In genomic region chr2:119799181-119799960, GRCm38 (mm10) we compare ENCODE assay signal across 8 mouse cellular contexts. TPM values are rescaled to one million over a fixed set of nuclear protein-coding genes. Genes with fewer than 3 reads are reported as not detected.
DNase-seq lines count a peak whose midpoint lies in the region; ATAC-seq lines count a peak whose summit lies in the region.

No protein-coding gene starts in this region.

- H3K9ac ChIP-seq in intestine, embryonic 15.5 days, result peak overlapping the region; percentile 76
- H3K9ac ChIP-seq in lung, embryonic 15.5 days, result peak overlapping the region; percentile 62

- H3K4me3 ChIP-seq in intestine, embryonic 15.5 days (replicated peaks), result peak overlapping the region; percentile 70
- peak overlapping the region; percentile 60 for H3K4me3 ChIP-seq in lung, embryonic 15.5 days

- under 1% methylated on average over 52 of the region's 89 CpGs for WGBS in intestine, embryonic 15.5 days
- under 1% methylated on average over 70 of the region's 89 CpGs for WGBS in lung, embryonic 15.5 days

- H3K4me2 ChIP-seq in intestine, embryonic 15.5 days (replicated peaks), result peak overlapping the region; percentile 96
- H3K4me2 ChIP-seq in lung, embryonic 15.5 days, result peak overlapping the region; percentile 97

- peaks cover 23% of the 10 kb centered on the region for H3K4me1 ChIP-seq in intestine, embryonic 15.5 days (replicated peaks)
- H3K4me1 ChIP-seq in lung, embryonic 15.5 days, result peaks cover 45% of the 10 kb centered on the region

- ATAC-seq in intestine, embryonic 15.5 days, result peak; percentile 85
- ATAC-seq in lung, embryonic 15.5 days (ENCODE audit: borderline replicate concordance, extremely low read depth, low FRiP score, low TSS enrichment), result peak; percentile 75

- DNase-seq in ovary, postnatal 36 days (ENCODE audit: low spot score), result peak; percentile 69
- DNase-seq in ovary, postnatal 10 days (ENCODE audit: low spot score), result no peak
- peak; percentile 75 for DNase-seq in cerebellum, adult 11-12 months
- peak; percentile 37 for DNase-seq in forelimb bud, embryonic 11.5 days (ENCODE audit: low read depth, low spot score)
- peak; percentile 70 for DNase-seq in retina, postnatal 1 day
- no peak for DNase-seq in frontal cortex, postnatal 36 days (ENCODE audit: low spot score in 2 of 2)

- H3K27ac ChIP-seq in intestine, embryonic 15.5 days, result peak overlapping the region; percentile 27; the same call in 1 of the 2 replicates
- H3K27ac ChIP-seq in lung, embryonic 15.5 days, result peak overlapping the region; percentile 11; the same call in 1 of the 2 replicates

- H3K27me3 ChIP-seq in intestine, embryonic 15.5 days (replicated peaks), result peaks cover 2% of the 10 kb centered on the region; the same call in 1 of the 2 replicates
- no peaks in the 10 kb centered on the region for H3K27me3 ChIP-seq in lung, embryonic 15.5 days

- H3K9me3 ChIP-seq in intestine, embryonic 15.5 days, result no peaks in the 10 kb centered on the region
- no peaks in the 10 kb centered on the region for H3K9me3 ChIP-seq in lung, embryonic 15.5 days

- H3K36me3 ChIP-seq in intestine, embryonic 15.5 days, result 0 out of 2 replicates have a peak, but pooled peaks cover under 1% of the 10 kb centered on the region
- H3K36me3 ChIP-seq in lung, embryonic 15.5 days, result peaks cover 5% of the 10 kb centered on the region; the same call in 1 of the 2 replicates

RNA-seq across cellular contexts. Expression of gene Tyro3, which starts 1.8 kb away (rescaled TPM):
- 14.7 and 15.5 TPM in 2 replicates for polyA plus RNA-seq in intestine, embryonic 15.5 days (2015; fragmentation: Nextera tagmentation; extraction: Ambion mirVana)
- 21.4 and 21.6 TPM in 2 replicates for polyA plus RNA-seq in lung, embryonic 15.5 days (2015; fragmentation: Nextera tagmentation; extraction: Ambion mirVana)

RNA-seq across cellular contexts. Expression of gene Rpap1, which starts 12.0 kb away (rescaled TPM):
- polyA plus RNA-seq in intestine, embryonic 15.5 days (2015; fragmentation: Nextera tagmentation; extraction: Ambion mirVana), result 24.2 and 24.8 TPM in 2 replicates
- polyA plus RNA-seq in lung, embryonic 15.5 days (2015; fragmentation: Nextera tagmentation; extraction: Ambion mirVana), result 30.4 and 31.7 TPM in 2 replicates

RNA-seq across cellular contexts. Expression of gene Ltk, which starts 39.1 kb away (rescaled TPM):
- 0.87 and 1.4 TPM in 2 replicates for polyA plus RNA-seq in intestine, embryonic 15.5 days (2015; fragmentation: Nextera tagmentation; extraction: Ambion mirVana)
- polyA plus RNA-seq in lung, embryonic 15.5 days (2015; fragmentation: Nextera tagmentation; extraction: Ambion mirVana), result 1.3 and 1.4 TPM in 2 replicates

RNA-seq across cellular contexts. Expression of gene Itpka, which starts 57.2 kb away (rescaled TPM):
- 9.5 and 9.7 TPM in 2 replicates for polyA plus RNA-seq in intestine, embryonic 15.5 days (2015; fragmentation: Nextera tagmentation; extraction: Ambion mirVana)
- 1.6 and 2.4 TPM in 2 replicates for polyA plus RNA-seq in lung, embryonic 15.5 days (2015; fragmentation: Nextera tagmentation; extraction: Ambion mirVana)

Comparison
In these comparisons a context has a peak if more than half of its experiments do, and no peak if none do; other contexts are left out.
1. DNase-seq: peak in ovary, postnatal 36 days (single experiment), cerebellum, adult 11-12 months (single experiment), forelimb bud, embryonic 11.5 days (single experiment) and retina, postnatal 1 day (single experiment); none in ovary, postnatal 10 days (single experiment) and frontal cortex, postnatal 36 days (0 of 2).